Mouse (Mus musculus) skeletal muscle tissue, postnatal 0 days (tissue): ENCODE measurements around the gene Cntnap4. TPM values are rescaled to one million over a fixed set of nuclear protein-coding genes. Genes with fewer than 3 reads are reported as not detected.

Experiments
- polyA plus RNA-seq: library from polyadenylated mRNA; unstranded; fragments of >200 nt; fragmentation: Nextera tagmentation; extraction: Ambion mirVana; gene quantifications from 2 replicates; pipeline ENCODE4 v1.2.1, GENCODE M21; 2015

Cntnap4 gene
- polyA plus RNA-seq, result 0.13 and 0.23 TPM in 2 replicates

GRCm38 (mm10) chr8:112569471-112570141, at the start of gene Cntnap4:
TSS of gene Cntnap4 (plus strand) at chr8:112570043.

